Mouse (Mus musculus): ENCODE measurements around the gene Tceal1. TPM values are rescaled to one million over a fixed set of nuclear protein-coding genes. Genes with fewer than 3 reads are reported as not detected.

Gene Tceal1
- total and polyA plus RNA-seq, 3 experiments, result 0.08 TPM; not detected in 2

- Histone ChIP-seq H3K79me2 (replicated peaks; ENCODE audit: control insufficient read depth, extremely low read depth, insufficient read depth, poor library complexity, severe bottlenecking) (peaks cover 27% of the 10 kb centered on the region), H3K27me3 (replicated peaks) (no peaks in the 10 kb centered on the region), H3K4me1 (ENCODE audit: control insufficient read depth in 1 of 2, insufficient read depth in 2 of 2) (peaks cover 0 to 3% of the 10 kb centered on the region in 2 experiments; a peak in 1 of 4 replicates), H3K9me3 (replicated peaks; ENCODE audit: low read length) (no peaks in the 10 kb centered on the region), H3K36me3 (replicated peaks in 1 of 2; ENCODE audit: control insufficient read depth in 1 of 2, insufficient read depth in 1 of 2, low read length in 1 of 2) (peaks cover 3 to 15% of the 10 kb centered on the region in 2 experiments), H3K4me3 (replicated peaks in 1 of 3; ENCODE audit: low read depth in 2 of 3, low read length in 2 of 3, poor library complexity in 1 of 3) (peak overlapping the region; percentile 60 to 97 (median 85)), H3K4me2 (ENCODE audit: insufficient read depth, low read depth, poor library complexity, severe bottlenecking) (no peak overlapping the region), H3K27ac (ENCODE audit: insufficient read depth, low read depth) (peak overlapping the region; percentile 60; the same call in 1 of the 2 replicates), H3K9ac (ENCODE audit: insufficient read depth, low read depth) (peak overlapping the region; percentile 98)
- peak; percentile 77 for TF ChIP-seq TCF12 (IDR thresholded peaks at IDR 0.05; ENCODE audit: low read depth, low read length)
- TF ChIP-seq POLR2A (IDR thresholded peaks at IDR 0.05; ENCODE audit: low read depth, low read length), result peak; percentile 89
- TF ChIP-seq JUN (IDR thresholded peaks at IDR 0.05; ENCODE audit: insufficient read depth, low read depth, low read length), result no peak
- TF ChIP-seq ZMIZ1 (IDR thresholded peaks at IDR 0.05; ENCODE audit: low read depth, low read length), result peak; percentile 72; the same call in 1 of the 2 replicates
- TF ChIP-seq NELFE (IDR thresholded peaks at IDR 0.05; ENCODE audit: low read depth, low read length), result peak; percentile 89
- TF ChIP-seq MAFK (IDR thresholded peaks at IDR 0.05; ENCODE audit: insufficient replicate concordance, low read length), result no peak
- TF ChIP-seq CHD1 (IDR thresholded peaks at IDR 0.05; ENCODE audit: low read depth, low read length), result no peak
- peak; percentile 28 for TF ChIP-seq CHD2 (IDR thresholded peaks at IDR 0.05; ENCODE audit: low read length)
- peak; percentile 62 for TF ChIP-seq USF2 (conservative IDR thresholded peaks at IDR 0.05; ENCODE audit: low read depth, low read length)
- TF ChIP-seq ZC3H11A (IDR thresholded peaks at IDR 0.05; ENCODE audit: low read depth, low read length), result no peak
- TF ChIP-seq MAZ (IDR thresholded peaks at IDR 0.05; ENCODE audit: low read depth, low read length), result no peak
- TF ChIP-seq SMC3 (IDR thresholded peaks at IDR 0.05; ENCODE audit: low read depth, low read length), result no peak
- peak; percentile 95 for TF ChIP-seq TBP (conservative IDR thresholded peaks at IDR 0.05; ENCODE audit: low read depth, low read length)
- TF ChIP-seq USF1 (IDR thresholded peaks at IDR 0.05; ENCODE audit: low read depth, low read length), result peak; percentile 81
- in situ Hi-C loops (cut with MboI; ENCODE audit: low pct_ligation_motif_present, low pct_unique_long_range_greater_than_20kb, low sequenced_read_pairs) (loop anchor here (10.0 to 25.0 kb wide), 2 partner anchors 116 to 271 kb away; no protein-coding TSS in a partner anchor), dilution Hi-C loops (cut with MboI; ENCODE audit: extremely low pct_ligation_motif_present, extremely low pct_unique_long_range_greater_than_20kb, low sequenced_read_pairs) (no loop called here)
- DNase-seq (ENCODE audit: extremely low read depth), result peak; percentile 94
Observed at GRCm38 (mm10) chrX:136740791-136741650, 33.2 kb downstream of the Tceal1 start.

- H3K9ac ChIP-seq (ENCODE audit: insufficient read depth, low read depth), result peak overlapping the region; percentile 80
- TF ChIP-seq MAZ (IDR thresholded peaks at IDR 0.05; ENCODE audit: low read depth, low read length) (peak; percentile 77; the same call in 1 of the 2 replicates), BHLHE40 (IDR thresholded peaks at IDR 0.05; ENCODE audit: low read depth, low read length) (peak; percentile 62; the same call in 1 of the 2 replicates), MEF2A (IDR thresholded peaks at IDR 0.05; ENCODE audit: borderline replicate concordance, low read depth, low read length) (peak; percentile 27; the same call in 1 of the 2 replicates), CHD2 (IDR thresholded peaks at IDR 0.05; ENCODE audit: low read length) (no peak), ELF1 (IDR thresholded peaks at IDR 0.05; ENCODE audit: low read depth, low read length) (peak; percentile 76), NRF1 (IDR thresholded peaks at IDR 0.05; ENCODE audit: low read depth, low read length) (peak; percentile 80), NELFE (IDR thresholded peaks at IDR 0.05; ENCODE audit: low read depth, low read length) (peak; percentile 66), MAX (IDR thresholded peaks at IDR 0.05; ENCODE audit: low read length) (peak; percentile 78; the same call in 1 of the 2 replicates), HCFC1 (IDR thresholded peaks at IDR 0.05; ENCODE audit: low read depth, low read length) (peak; percentile 72), KAT2A (IDR thresholded peaks at IDR 0.05; ENCODE audit: insufficient replicate concordance, low read length) (no peak), ZNF384 (IDR thresholded peaks at IDR 0.05; ENCODE audit: low read depth, low read length) (peak; percentile 65), MYC (IDR thresholded peaks at IDR 0.05; ENCODE audit: low read depth, low read length) (peak; percentile 76; the same call in 1 of the 2 replicates), MXI1 (IDR thresholded peaks at IDR 0.05; ENCODE audit: low read depth, low read length) (peak; percentile 94; the same call in 1 of the 2 replicates), POLR2A (IDR thresholded peaks at IDR 0.05; ENCODE audit: low read depth, low read length) (peak; percentile 69), SIN3A (IDR thresholded peaks at IDR 0.05; ENCODE audit: low read length) (no peak)
- peak overlapping the region; percentile 96 for H3K27ac ChIP-seq (ENCODE audit: insufficient read depth, low read depth)
- H3K79me2 ChIP-seq (replicated peaks; ENCODE audit: control insufficient read depth, extremely low read depth, insufficient read depth, poor library complexity, severe bottlenecking), result peaks cover 27% of the 10 kb centered on the region
- H3K4me1 ChIP-seq (ENCODE audit: control insufficient read depth in 1 of 2, insufficient read depth in 2 of 2), result peaks cover 0 to 3% of the 10 kb centered on the region in 2 experiments; a peak in 1 of 4 replicates
- in situ Hi-C loops (cut with MboI; ENCODE audit: low pct_ligation_motif_present, low pct_unique_long_range_greater_than_20kb, low sequenced_read_pairs), result loop anchor here (10.0 to 25.0 kb wide), 2 partner anchors 117 to 271 kb away; no protein-coding TSS in a partner anchor
- H3K4me2 ChIP-seq (ENCODE audit: insufficient read depth, low read depth, poor library complexity, severe bottlenecking), result no peak overlapping the region
- peak overlapping the region; percentile 58 to 85 (median 64) for H3K4me3 ChIP-seq (replicated peaks in 1 of 3; ENCODE audit: low read depth in 2 of 3, low read length in 2 of 3, poor library complexity in 1 of 3)
- no peaks in the 10 kb centered on the region for H3K9me3 ChIP-seq (replicated peaks; ENCODE audit: low read length)
- dilution Hi-C loops (cut with MboI; ENCODE audit: extremely low pct_ligation_motif_present, extremely low pct_unique_long_range_greater_than_20kb, low sequenced_read_pairs), result no loop called here
- no peaks in the 10 kb centered on the region for H3K27me3 ChIP-seq (replicated peaks)
- DNase-seq (ENCODE audit: extremely low read depth), result peak; percentile 58
- H3K36me3 ChIP-seq (replicated peaks in 1 of 2; ENCODE audit: control insufficient read depth in 1 of 2, insufficient read depth in 1 of 2, low read length in 1 of 2), result peaks cover 3 to 12% of the 10 kb centered on the region in 2 experiments
Observed at GRCm38 (mm10) chrX:136741651-136742201, 33.9 kb downstream of the Tceal1 start.

Data from CH12.LX (cell line).